Comparison of ENCODE assay signal across 38 mouse cellular contexts in the genomic region with DNA sequence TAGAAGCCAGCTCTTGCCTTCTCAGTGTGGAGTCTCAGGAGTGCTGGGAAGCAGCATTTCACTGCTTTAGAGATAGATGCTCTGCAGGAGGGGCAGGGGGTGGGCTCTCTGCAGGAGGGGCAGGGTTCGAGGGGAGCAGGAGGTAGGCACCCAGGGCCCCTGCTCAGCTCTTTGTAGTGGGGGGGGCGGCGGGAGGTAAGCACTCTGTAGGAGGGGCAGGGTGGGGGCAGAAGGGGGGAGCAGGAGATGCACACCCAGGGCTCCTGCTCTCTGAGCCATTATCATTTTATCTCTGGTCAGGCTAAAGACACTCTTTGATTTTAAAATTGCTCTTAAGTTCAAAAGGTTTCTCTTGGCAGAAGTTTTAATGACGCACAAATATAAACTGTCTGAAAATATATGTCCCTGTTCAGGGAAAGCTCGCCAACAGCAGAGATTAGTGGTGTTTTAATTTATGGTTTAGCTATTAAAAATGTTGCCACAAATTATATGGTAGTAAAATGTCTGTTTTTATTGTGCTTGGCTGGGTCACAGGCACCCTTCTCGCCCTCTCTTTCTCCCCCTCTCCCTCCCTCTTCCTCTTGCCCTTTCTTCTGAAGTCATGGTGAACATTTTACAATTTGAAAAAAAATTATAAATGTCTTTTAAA. TPM values are rescaled to one million over a fixed set of nuclear protein-coding genes. Genes with fewer than 3 reads are reported as not detected.
DNase-seq lines count a peak whose midpoint lies in the region; ATAC-seq and TF ChIP-seq lines count a peak whose summit lies in the region.
"Had no signal": no experiment of that assay in that cellular context is flagged by ENCODE, and none has a peak within 500 bp of the region (broad histone marks: within the 10 kb centered on the region; RNA-seq: fewer than 3 reads in every experiment).

No protein-coding gene starts in this region.

- peak; percentile 20 for DNase-seq in kidney, adult 11 months
- no peak for DNase-seq in kidney, adult 18-20 months
- DNase-seq in Patski (ENCODE audit: low read depth, low spot score) = peak; percentile 19
- peak; percentile 38 for DNase-seq in kidney, adult 9 months
- DNase-seq in kidney, postnatal 10 days = peak; percentile 42
- no peak for DNase-seq in gastrocnemius, postnatal 25 days
- no peak for DNase-seq in right cerebral cortex, adult 2 months (ENCODE audit: low spot score in 2 of 2)
- DNase-seq: adrenal gland, adult 8-10 months; cerebellum, adult 11-12 months; cerebellum, adult 9-11 months; embryo, embryonic 11 days; forebrain, postnatal 0 days; heart, postnatal 14 days; layer of hippocampus, adult 9-11 months; lung, adult 2 months; right cerebral cortex, adult 18-20 months; right cerebral cortex, postnatal 4 days; thymus, postnatal 4 days had no signal

- POLR2A ChIA-PET in Patski (lab: Charles Lee) = interaction anchor here (0.6 kb wide), 1 partner anchor 541 kb away, joined by 3 read pairs; no protein-coding TSS in a partner anchor

- ATAC-seq in Patski = peak; percentile 20
- ATAC-seq: activated CD4-positive, CD25-positive, alpha-beta regulatory T cell, adult 4 months; forebrain, postnatal 0 days; inflammation-experienced regulatory T-cells, adult 6 months; midbrain, embryonic 15.5 days had no signal

- H3K27me3 ChIP-seq in Patski = no peaks in the 10 kb centered on the region
- H3K27me3 ChIP-seq: embryonic facial prominence, embryonic 13.5 days; heart, embryonic 13.5 days; hindbrain, embryonic 15.5 days; limb, embryonic 15.5 days; midbrain, embryonic 15.5 days had no signal

- in situ Hi-C loops in Patski (cut with MboI; ENCODE audit: low pct_unique_long_range_greater_than_20kb) = no loop called here

- CTCF ChIA-PET in Patski (lab: Charles Lee) = interaction anchor here (1.5 kb wide), 1 partner anchor 55 kb away, joined by 4 read pairs; no protein-coding TSS in a partner anchor

- no peak for TF ChIP-seq CTCF in Patski (IDR thresholded peaks at IDR 0.05)

RNA-seq across cellular contexts. Expression of gene Caln1, which starts 41.5 kb away (rescaled TPM):
- polyA plus RNA-seq in Patski (2021) = not detected
- under 1 TPM in 1 of 2 experiments, not detected in 1; 0.16 TPM for total RNA-seq in gastrocnemius, postnatal 25 days (2021)
- total RNA-seq: heart, postnatal 14 days; neutrophil, adult 5-6 weeks had no signal
- polyA plus RNA-seq: activated CD4-positive, CD25-positive, alpha-beta regulatory T cell, adult 4 months; inflammation-experienced regulatory T-cells, adult 6 months; liver, embryonic 14.5 days; lung, adult 2 months; spleen, adult 2 months; thymus, postnatal 0 days had no signal

RNA-seq across cellular contexts. Expression of gene A330070K13Rik, which starts 56.7 kb away (rescaled TPM):
- not detected for polyA plus RNA-seq in Patski (2021)
- not detected for total RNA-seq in gastrocnemius, postnatal 25 days (2021)
- total RNA-seq: adrenal gland, adult 8-10 months; forebrain, postnatal 0 days; gastrocnemius, adult 8-10 months; heart, adult 8-10 months; heart, postnatal 14 days; left cerebral cortex, postnatal 10 days; neutrophil, adult 5-6 weeks had no signal
- polyA plus RNA-seq: activated CD4-positive, CD25-positive, alpha-beta regulatory T cell, adult 4 months; embryonic facial prominence, embryonic 13.5 days; erythroblast, embryonic 14.5 days; forebrain, embryonic 11.5 days; gonadal fat pad, adult 2 months; heart, embryonic 13.5 days; hindbrain, embryonic 10.5 days; inflammation-experienced regulatory T-cells, adult 6 months; limb, embryonic 10.5 days; limb, embryonic 15.5 days; liver, embryonic 14.5 days; lung, adult 2 months; midbrain, embryonic 15.5 days; neural tube, embryonic 11.5 days; spleen, adult 2 months; thymus, postnatal 0 days had no signal

Comparison
In these comparisons a context has a peak if more than half of its experiments do, and no peak if none do; other contexts are left out.
1. DNase-seq: peak in kidney, adult 11 months (single experiment), Patski (single experiment), kidney, adult 9 months (single experiment) and kidney, postnatal 10 days (single experiment); none in kidney, adult 18-20 months (single experiment), gastrocnemius, postnatal 25 days (single experiment) and right cerebral cortex, adult 2 months (0 of 2).